Mouse (Mus musculus) liver, adult (tissue): ENCODE data around the gene Mindy4.

Source experiments
- GATA4 ChIP-seq: IDR thresholded peaks from 2 replicates; pipeline ENCODE4 v1.6.1; 2014; ENCODE audit warnings: mild to moderate bottlenecking, low read length; ENCODE audit not compliant: insufficient replicate concordance

Gene Mindy4

DNA sequence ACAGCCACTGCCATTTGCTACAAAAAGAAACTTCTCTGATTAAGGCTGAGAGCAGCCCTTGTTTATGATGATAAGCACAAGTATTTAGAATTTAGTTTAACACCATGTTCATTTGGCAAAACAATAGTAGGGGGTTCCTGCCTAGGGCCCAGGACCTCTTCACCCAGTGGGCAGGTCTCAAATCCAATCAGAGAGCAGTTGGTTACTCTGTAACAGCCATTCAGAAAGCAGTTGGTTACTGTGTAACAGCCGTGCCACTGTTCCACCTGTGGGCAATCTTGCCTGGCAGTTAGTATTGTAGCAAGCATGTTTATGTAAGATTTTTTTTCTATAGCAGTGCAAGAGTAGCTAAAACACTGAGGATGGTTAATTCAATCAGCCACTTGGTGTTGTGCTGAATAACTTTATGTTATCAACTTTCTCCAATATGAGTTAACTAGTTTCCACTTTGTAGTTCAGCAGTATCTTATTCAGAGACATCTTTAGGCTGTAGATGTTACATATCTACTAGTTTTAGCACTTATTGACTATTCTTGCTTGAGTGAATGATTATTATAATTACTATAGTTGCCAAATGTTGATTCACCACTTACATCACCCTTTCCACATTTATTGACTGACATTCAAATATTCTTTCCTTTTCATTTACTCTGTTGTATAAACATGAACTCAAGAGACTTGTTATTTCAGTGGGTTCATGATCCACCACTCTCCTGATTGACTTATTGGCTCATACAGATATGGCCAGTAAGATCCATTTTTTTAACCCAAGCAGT, 20.3 kb upstream of the Mindy4 start:
- no peak for TF ChIP-seq GATA4

DNA sequence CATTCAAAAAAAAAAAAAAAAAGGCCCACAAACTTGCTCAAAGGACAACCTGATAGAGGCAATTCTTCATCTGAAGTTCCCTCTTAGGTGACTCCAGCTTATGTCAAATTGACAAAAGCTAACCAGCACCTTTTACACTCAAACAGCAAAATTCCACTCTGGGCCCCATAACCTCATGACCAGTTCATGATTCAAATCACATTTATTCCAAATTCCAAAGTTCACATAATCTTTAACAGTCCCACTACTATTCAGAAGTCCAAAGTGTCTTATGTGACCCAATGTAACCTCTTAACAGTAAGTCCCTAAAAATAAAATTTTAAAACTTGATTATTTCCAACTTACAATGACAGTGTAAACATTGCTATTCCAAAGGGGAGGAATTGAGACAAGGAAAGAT, 13.8 kb upstream of the Mindy4 start:
- TF ChIP-seq GATA4, result no peak

DNA sequence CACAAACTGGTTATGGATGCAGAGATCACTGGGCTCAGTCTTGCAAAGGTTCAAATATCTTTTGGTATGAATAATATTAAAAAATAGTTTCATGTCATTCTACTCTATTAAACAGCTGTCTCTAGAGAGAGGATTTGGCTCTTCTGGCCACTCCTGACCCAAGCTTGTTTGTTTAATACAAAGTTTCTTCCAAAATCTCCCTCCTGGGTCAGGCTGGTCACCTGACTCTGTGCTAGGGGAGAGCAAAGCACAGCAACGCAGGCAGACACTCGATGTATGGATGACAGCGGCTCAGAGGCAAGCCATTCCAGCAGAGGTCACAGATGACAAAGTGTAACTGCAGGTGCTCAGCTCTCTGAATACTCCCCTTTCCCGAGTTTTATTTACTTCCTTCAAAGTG, 11.6 kb upstream of the Mindy4 start:
- TF ChIP-seq GATA4, result no peak

DNA sequence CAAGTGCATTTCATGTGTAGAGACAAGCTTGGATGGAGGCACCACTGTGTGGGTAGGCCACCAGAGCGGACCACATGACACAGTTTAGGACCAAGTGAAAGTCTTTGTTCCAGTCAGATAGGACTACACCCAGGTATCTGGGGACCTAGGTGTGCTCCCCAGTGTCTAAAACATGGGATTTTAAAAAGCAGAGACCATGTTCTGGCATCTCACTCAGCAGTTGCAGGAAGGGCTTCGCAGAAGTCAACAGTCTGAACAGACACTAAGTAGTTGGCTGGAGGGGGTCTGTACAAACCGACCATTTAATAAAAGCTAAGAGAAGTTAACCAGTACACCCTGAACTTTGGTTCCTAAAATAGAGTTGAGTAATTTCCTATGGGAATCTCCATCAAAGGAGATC, 10.0 kb upstream of the Mindy4 start:
- TF ChIP-seq GATA4, result no peak

DNA sequence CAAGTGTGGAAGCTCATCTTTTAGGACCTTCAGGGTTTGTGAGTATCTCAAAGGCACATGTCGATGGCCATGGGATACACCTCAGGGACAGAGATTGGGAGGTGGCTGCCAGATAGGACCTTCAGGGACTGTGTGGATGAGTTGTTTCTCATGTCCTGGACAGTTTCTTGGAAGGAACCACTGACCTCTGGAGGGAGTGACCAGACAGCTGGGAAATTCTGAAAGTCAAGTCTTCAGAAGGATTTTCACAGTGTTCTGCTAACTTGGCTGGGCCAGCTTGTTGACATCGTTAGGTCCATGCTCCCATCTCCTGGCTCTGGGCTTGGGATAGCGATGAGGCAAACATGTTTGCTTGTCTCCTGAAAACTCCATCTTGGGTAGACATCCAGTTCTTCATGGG, 4.1 kb upstream of the Mindy4 start:
- TF ChIP-seq GATA4, result no peak

DNA sequence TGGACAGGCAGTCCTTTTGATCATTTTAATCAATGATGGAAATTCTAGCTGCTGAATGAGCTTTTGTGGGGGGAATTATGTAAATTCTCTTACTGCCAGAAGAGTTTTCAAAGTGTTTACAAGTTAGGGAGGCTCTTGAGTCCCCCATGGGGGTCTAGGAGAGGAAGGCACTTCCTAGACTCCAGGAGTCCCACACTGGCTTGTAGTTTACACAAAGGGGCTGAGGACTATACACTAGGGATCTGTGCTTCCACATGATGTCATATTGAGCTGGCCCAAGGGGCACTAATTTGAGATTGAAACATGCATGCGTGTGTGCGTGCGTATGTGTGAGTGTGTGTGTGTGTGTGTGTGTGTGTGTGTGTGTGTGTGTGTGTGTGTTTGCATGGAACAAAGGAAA, 748 bp downstream of the Mindy4 start:
- TF ChIP-seq GATA4, result no peak

DNA sequence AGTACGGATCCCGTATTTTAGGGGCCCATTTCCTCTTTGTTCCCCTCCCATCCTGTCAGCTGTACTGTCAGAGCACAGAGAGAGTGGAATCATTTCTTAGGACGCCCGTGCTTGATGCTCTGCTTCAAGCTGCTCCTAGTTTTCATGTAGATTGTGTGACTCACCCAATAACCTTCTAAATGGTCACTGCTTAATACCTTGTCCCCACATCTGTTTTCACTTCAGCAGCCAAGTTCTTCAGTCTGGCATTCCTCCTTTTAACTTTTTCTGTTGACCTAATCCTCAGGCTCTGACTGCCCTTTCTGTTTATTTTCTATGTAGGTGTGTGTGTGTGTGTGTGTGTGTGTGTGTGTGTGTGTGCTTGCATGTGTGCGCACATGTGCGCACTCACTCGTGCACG, 4.6 kb downstream of the Mindy4 start:
- TF ChIP-seq GATA4, result no peak

DNA sequence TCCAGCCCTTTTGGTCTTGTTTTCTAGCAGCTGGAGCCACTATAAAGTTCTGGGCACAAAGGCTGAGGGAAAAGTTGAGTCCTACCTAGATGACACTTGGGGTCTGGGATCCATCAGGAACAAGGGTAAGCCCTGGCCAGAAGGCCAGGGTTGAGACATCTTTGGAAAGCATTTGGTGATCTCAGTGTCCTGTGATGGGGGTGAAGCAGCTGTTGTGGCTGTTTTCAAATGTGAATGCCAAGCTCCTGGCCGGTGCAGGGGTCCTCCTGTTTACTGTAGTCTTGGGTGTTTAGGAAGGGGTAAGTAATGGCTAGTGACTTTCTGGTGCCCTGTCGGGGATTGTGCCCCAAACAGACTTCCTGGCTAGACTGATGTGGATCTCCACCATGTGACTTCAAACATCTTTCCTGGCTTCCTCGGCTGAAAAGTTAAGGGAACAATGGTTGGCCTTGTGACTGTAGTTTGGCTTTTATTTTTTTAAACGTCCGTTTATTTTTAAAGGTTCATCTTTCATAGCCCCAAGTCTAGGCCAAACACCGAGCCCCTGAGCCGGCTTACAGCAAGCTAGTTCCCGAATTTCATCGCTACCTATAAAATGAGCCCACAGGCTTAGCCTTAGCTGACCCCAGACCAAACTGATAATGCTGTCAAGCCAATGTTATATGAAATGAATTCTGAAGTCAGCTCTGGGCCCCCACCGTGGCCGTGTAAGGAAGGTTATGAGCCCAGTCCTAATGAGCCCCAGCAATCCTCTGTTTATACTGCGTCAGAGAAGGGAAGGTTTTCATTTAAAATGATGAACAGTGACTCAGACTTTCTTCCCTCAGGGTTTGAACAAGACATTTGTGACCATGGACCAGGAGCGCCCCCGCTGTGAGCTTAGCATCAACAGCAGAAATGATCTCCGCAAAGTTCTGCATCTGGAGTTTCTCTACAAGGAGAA, 7.5 kb downstream of the Mindy4 start:
- no peak for TF ChIP-seq GATA4

DNA sequence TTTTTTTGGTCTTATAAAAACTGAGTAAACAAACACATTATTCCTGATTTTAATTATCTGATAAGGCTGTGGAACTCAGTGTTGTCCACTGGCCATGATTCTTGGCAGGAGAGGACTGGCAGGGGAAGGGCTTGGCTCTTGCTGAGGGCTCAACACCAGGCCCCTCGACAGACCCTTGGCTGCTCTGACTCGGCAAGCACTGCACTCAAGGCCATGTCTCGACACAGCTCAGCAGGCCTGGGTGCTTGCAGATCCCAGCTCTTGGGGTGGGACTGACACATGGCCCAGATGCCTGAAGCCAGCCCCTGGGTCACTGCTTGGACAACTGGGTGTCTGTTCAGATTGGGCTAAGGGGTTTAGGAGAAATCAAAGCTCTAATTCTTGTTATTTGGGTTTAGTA, 11.4 kb downstream of the Mindy4 start:
- TF ChIP-seq GATA4, result no peak

DNA sequence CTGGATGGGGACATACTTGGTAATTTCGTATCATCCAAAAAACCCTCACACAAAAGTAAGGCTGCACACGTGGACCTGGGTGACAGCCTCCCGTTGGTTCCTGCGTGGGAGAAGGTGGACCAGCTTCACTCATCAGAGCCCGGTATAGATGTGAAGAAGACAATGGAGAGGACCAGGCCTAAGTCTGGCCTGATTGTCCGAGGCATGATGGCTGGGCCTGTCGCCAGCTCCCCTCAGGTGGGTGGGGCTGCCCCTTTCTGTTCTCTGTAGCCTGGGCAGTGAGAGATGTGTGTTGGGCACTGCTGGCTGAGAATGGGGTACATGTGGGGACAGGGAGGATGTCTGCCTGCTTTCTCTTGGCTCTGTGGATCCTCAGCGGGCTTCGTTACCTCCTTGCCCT, 15.0 kb downstream of the Mindy4 start:
- no peak for TF ChIP-seq GATA4

DNA sequence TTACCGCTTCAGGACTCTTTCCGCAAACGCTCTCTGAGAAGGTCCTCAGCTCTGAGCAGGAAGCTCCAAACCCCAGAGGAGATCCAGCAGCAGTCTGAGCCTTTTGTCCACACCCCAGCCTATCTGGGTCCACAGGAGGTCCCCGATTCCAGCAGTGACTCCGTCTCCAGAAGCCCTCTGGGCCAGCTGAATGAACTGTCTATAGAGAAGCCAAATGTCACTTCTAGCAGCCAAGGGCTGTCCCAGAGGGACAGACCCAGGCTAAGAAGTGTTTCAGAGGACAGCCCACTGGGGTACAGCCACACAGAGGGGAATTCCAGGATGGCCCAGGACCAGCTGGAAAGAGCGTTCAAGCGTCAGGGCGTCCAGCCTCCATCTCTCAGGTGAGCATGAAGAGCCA, 20.8 kb downstream of the Mindy4 start:
- no peak for TF ChIP-seq GATA4

DNA sequence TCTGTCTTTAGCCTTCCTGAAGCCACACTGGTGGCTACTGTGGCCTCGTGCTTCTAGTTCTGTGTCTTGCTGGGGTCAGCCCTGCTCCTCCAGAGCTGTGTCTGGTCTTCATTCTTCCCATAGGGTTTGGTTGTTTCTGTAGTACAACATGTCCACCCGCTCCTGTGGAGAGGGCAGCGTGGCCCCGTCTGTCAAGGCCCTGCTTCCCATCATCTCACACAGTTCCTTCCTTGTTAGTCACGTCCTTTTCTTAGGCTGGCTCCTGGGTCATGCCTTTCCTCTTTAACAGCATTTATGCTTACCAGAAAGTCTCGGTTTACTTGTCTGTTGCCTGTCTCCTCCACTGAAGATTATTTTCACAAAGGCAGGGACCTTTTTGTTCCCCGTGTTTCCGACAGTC, 26.9 kb downstream of the Mindy4 start:
- no peak for TF ChIP-seq GATA4

DNA sequence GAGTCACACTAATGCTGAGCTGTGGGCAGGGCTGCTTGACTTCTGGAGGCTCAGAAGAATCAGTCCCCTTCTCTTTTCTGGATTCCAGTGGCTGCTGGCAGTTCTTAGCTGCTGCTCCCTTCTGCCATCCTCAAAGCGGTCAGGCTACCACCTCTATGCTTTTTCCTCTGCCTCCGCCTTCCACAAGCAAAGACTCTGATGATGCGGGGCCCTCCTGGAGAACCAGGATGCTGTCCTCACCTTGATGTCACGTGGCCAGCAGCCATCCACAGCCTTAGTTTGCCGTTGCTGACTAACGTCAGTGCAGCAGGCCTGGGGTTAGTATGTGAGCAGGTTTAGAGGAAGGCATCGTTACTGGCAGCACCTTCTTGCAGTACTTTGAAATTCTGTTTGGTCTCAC, 28.9 kb downstream of the Mindy4 start:
- TF ChIP-seq GATA4, result no peak

DNA sequence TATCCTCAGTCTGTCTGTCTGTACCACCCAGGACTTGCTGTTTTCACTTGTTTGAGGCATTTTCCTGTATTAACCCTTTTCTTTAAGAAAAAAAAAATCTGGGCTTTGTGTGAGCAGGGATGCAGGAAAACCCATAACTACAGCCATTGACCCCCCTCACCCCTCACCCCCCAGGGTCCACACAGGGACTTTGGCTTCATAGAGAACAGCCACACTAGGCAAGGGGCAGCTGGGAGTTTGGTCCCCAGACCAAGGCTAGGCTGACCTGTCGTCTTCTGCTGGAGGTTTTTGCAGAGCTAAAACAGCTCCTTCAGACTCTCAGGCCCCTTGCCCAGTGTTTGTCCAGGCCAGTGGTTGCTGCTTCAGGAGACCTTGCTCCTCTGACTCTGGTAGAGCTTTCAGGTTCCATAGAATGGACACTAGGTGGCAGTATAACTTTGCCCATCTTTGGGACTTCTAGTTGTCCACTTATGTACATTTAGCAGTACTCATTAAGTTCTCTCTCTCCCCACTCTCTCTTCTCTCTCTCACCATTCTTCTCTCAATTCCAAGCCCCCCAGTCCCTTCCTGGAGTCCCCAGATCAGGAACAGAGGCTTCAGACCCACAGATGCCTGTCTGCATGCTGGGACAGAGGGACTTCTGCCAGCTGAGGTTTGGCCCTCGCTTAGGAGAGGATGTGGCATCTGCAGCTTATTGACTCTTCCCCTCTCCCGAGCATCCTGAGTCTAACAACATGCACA, 29.5 kb downstream of the Mindy4 start:
- no peak for TF ChIP-seq GATA4

DNA sequence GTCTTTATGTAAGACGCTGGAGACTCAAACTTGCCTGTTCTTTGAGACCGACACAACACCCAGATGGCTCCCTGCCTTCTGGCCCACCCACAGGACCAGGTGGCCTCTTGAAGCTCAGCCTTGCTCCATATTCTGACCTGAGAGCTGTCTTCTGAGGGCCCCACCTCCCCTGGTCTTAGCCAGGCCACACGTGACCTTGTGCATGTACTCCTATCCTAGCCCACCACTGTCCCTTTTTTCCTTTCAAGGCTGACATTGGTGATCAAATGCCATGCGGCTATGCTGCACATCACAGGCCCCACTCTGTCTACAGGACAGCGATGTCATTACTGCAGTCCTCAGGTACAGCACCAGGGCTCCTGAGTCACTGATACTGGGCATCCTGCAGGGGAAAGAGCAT, 30.1 kb downstream of the Mindy4 start:
- TF ChIP-seq GATA4, result no peak

DNA sequence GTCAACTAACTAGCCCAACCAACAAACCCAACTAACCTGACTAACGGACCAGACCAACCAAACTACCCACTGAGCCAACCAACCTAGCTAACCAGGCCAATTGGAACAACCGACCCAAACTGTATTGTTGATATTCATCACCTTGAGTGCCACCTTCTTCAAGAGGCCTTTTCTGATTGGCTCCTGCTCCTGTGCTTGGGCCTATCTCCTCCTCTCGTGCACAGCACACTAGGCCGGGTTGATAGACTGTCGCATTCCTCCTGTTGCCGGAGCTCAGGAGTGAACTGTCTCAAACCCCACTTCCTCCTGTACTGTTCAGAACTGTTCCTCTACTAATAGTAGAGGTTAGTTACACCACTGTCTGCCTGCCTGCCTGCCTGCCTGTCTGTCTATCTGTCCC, 31.5 kb downstream of the Mindy4 start:
- no peak for TF ChIP-seq GATA4

DNA sequence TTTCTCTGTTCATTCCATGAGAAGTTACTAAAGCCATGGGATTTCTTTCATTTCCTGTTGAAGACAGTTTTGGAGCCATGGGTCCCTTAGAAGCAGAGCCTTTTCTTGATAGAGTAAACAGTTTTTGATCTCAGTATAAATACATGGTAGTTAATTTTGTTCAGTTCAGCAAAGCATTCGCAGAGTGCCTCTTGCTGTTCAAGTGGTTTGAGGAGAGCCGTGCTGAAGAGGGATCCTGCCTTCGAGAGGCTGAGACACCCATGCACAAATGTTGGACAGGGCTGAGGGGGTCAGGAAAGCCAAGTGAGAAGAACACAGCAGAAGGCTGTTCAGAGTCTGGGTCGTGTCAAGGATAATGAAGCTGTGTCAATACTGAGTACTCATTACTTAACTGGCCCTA, 32.5 kb downstream of the Mindy4 start:
- TF ChIP-seq GATA4, result no peak
